Mouse (Mus musculus): ENCODE results near the gene Fkbp7.

DNA sequence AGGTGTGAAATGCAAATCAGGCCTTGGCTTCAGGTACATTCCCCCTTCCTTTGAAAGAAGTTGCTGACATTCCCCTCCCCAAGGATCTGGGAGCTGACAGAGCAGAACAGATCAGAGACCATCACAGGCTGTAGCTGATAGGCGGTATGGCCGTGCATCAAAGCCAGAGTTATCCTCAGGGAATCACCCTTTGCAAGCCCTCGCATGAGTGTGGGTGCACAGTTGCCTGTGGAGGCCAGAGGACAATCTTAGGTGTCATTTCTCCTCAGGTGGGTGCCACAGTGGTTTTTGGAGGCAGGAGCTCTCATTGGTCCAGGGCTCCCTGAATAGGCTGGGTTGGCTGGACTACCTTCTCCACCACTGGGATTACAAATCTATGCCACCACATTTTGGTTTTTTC is 29.3 kb upstream of the Fkbp7 start:
- no peak for TF ChIP-seq CTCF (IDR thresholded peaks at IDR 0.05; ENCODE audit: low read depth)
- no peak for TF ChIP-seq EP300 (IDR thresholded peaks at IDR 0.05; ENCODE audit: low read depth)
